Mouse (Mus musculus) lung, embryonic 14.5 days (tissue): Measurements from ENCODE around the gene Bad. TPM values are rescaled to one million over a fixed set of nuclear protein-coding genes. Genes with fewer than 3 reads are reported as not detected.

Experiments
- ATAC-seq: fragments of 200-750 bp; cut with Nextera tagmentation; 2 replicates; pipeline ENCODE4 v1.8.0; 2017; ENCODE audit warnings: mild to moderate bottlenecking, moderate TSS enrichment, moderate library complexity; ENCODE audit not compliant: insufficient read depth
- DNase-seq: peaks from one replicate; pipeline ENCODE4 v3.0.0-alpha.2; 2015
- H3K27ac ChIP-seq: fragments of 300-500 bp; sonication (generic); 2 replicates; pipeline ENCODE4 v1.5.1; 2014; ENCODE audit warnings: low read depth, mild to moderate bottlenecking, moderate library complexity
- H3K27me3 ChIP-seq: fragments of 300-500 bp; sonication (generic); 2 replicates; pipeline ENCODE4 v1.6.1; 2014; ENCODE audit warnings: low read length, control low read depth; ENCODE audit not compliant: insufficient read depth
- H3K36me3 ChIP-seq: fragments of 300-500 bp; sonication (generic); 2 replicates; pipeline ENCODE4 v1.6.1; 2014; ENCODE audit warnings: control low read depth; ENCODE audit not compliant: insufficient read depth
- H3K4me1 ChIP-seq: fragments of 300-500 bp; sonication (generic); 2 replicates; pipeline ENCODE4 v1.6.1; 2014; ENCODE audit warnings: antibody characterized with exemption, control low read depth; ENCODE audit not compliant: insufficient read depth
- H3K4me2 ChIP-seq: fragments of 300-500 bp; sonication (generic); 2 replicates; pipeline ENCODE4 v1.6.1; 2014; ENCODE audit warnings: mild to moderate bottlenecking
- H3K4me3 ChIP-seq: fragments of 300-500 bp; sonication (generic); 2 replicates; pipeline ENCODE4 v1.5.1; 2014; ENCODE audit warnings: low read depth, low read length
- H3K9ac ChIP-seq: fragments of 300-500 bp; sonication (generic); 2 replicates; pipeline ENCODE4 v1.6.1; 2014
- H3K9me3 ChIP-seq: fragments of 300-500 bp; sonication (generic); 2 replicates; pipeline ENCODE4 v1.6.1; 2016; ENCODE audit warnings: low read depth, low read length, control low read depth
- CTCF ChIP-seq: IDR thresholded peaks from 2 replicates; pipeline ENCODE4 v1.5.1; 2016; ENCODE audit warnings: antibody characterized with exemption, low read depth
- WGBS: fragments of 180-500 bp; shearing (Covaris S2); extraction: QIAGEN DNeasy Blood & Tissue Kit; methylation state at CpG from one replicate; pipeline ENCODE4 v1.1.7; 2014; 5-methylcytosine and 5-hydroxymethylcytosine counted together
- polyA plus RNA-seq: library from polyadenylated mRNA; unstranded; fragments of >200 nt; fragmentation: Nextera tagmentation; extraction: Ambion mirVana; gene quantifications from 2 replicates; pipeline ENCODE4 v1.2.1, GENCODE M21; 2014

Bad gene
- polyA plus RNA-seq, 1 experiment from 2014 or later = 61.0 TPM

DNA sequence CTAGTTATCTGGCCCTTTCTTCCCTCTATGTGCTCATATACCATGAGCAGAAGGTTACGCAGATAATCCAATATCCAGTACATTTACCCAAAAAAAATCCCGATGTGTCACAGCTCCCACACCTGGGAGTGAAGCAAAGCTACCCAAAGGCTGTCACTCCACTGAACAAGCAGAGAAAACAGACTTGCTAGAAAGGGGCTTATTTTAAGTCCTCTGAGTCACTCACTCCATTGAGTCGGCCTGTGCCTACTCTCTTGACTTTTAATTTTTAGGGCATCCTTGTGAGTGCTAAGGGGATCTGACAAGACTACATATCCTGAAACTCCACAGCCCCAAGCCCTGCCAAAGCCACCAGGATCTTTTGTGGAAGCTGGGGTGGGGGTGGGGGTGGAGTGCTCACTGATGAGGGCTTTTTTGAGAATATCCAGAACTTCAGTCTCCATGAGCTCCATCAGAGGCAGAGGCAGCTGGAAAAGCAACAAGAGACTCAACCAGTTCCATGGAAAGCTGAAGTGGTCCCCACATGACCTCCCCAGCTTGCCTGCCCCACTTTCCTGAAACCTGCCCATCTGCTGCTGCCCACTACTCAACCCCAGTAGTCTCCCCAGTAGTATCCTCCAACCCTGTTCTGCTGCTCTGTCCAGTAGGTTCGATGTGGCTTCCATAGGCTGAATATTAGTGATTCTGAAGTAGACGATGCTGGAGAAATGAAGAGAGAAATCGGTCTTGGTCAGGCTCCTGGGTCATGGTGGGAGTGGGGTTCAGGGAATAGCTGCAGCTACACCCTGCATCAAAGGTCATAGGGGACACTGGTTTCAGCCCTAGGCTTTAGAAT, 18.5 kb upstream of the Bad start:
- DNase-seq = no peak
- Histone ChIP-seq H3K9me3 (no peaks in the 10 kb centered on the region), H3K9ac (no peak overlapping the region), H3K27me3 (peaks cover 55% of the 10 kb centered on the region), H3K4me2 (no peak overlapping the region), H3K36me3 (0 out of 2 replicates have a peak, but pooled peaks cover 2% of the 10 kb centered on the region), H3K4me3 (no peak overlapping the region), H3K27ac (no peak overlapping the region), H3K4me1 (no peaks in the 10 kb centered on the region)
- TF ChIP-seq CTCF = no peak
- no peak for ATAC-seq
- WGBS = 57% methylated on average over 6 of the region's 6 CpGs

GRCm38 (mm10) chr19:6924461-6925306, 17.0 kb upstream of the Bad start:
- WGBS = 4% methylated on average over 39 of the region's 39 CpGs
- Histone ChIP-seq H3K36me3 (no peaks in the 10 kb centered on the region), H3K27me3 (peaks cover 63% of the 10 kb centered on the region), H3K9ac (no peak overlapping the region), H3K9me3 (no peaks in the 10 kb centered on the region), H3K4me3 (peak overlapping the region; percentile 18), H3K27ac (no peak overlapping the region), H3K4me1 (no peaks in the 10 kb centered on the region), H3K4me2 (peak overlapping the region; percentile 51)
- ATAC-seq = no peak
- DNase-seq = peak; percentile 93
- TF ChIP-seq CTCF = peak; percentile 82

GRCm38 (mm10) chr19:6925307-6925573, 16.4 kb upstream of the Bad start, which contains the start of gene Catsperz:
Gene Catsperz (minus strand): TSS chr19:6925380.
- Histone ChIP-seq H3K9ac (no peak within 1 kb of the TSS), H3K4me1 (no peaks in the 10 kb centered on the region), H3K36me3 (no peaks in the 10 kb centered on the region), H3K27ac (no peak within 1 kb of the TSS), H3K4me3 (peak within 1 kb of the TSS; percentile 18), H3K4me2 (peak within 1 kb of the TSS; percentile 51), H3K27me3 (peaks cover 66% of the 10 kb centered on the region), H3K9me3 (no peaks in the 10 kb centered on the region)
- 6% methylated on average over 9 of the region's 9 CpGs for WGBS
- ATAC-seq (no peak), DNase-seq (peak; percentile 33)
- no peak for TF ChIP-seq CTCF

GRCm38 (mm10) chr19:6925611-6926329, 15.9 kb upstream of the Bad start:
- Histone ChIP-seq H3K27ac (no peak overlapping the region), H3K9me3 (no peaks in the 10 kb centered on the region), H3K9ac (no peak overlapping the region), H3K27me3 (peaks cover 71% of the 10 kb centered on the region), H3K36me3 (no peaks in the 10 kb centered on the region), H3K4me1 (no peaks in the 10 kb centered on the region), H3K4me2 (peak overlapping the region; percentile 51), H3K4me3 (peak overlapping the region; percentile 11; the same call in 1 of the 2 replicates)
- DNase-seq (no peak), ATAC-seq (no peak)
- no peak for TF ChIP-seq CTCF
- WGBS = 12% methylated on average over 40 of the region's 40 CpGs

GRCm38 (mm10) chr19:6926559-6927255, 15.0 kb upstream of the Bad start:
- Histone ChIP-seq H3K9ac (no peak overlapping the region), H3K4me2 (peak overlapping the region; percentile 33), H3K27me3 (peaks cover 81% of the 10 kb centered on the region), H3K9me3 (no peaks in the 10 kb centered on the region), H3K36me3 (no peaks in the 10 kb centered on the region), H3K27ac (no peak overlapping the region), H3K4me3 (peak overlapping the region; percentile 19), H3K4me1 (no peaks in the 10 kb centered on the region)
- peak; percentile 42 for DNase-seq
- no peak for ATAC-seq
- TF ChIP-seq CTCF = no peak
- 13% methylated on average over 26 of the region's 26 CpGs for WGBS

GRCm38 (mm10) chr19:6928080-6928479, 13.6 kb upstream of the Bad start:
- H3K9ac ChIP-seq = no peak overlapping the region
- no peaks in the 10 kb centered on the region for H3K9me3 ChIP-seq
- 11% methylated on average over 9 of the region's 9 CpGs for WGBS
- H3K4me3 ChIP-seq = no peak overlapping the region
- no peaks in the 10 kb centered on the region for H3K4me1 ChIP-seq
- H3K27me3 ChIP-seq = peaks cover 88% of the 10 kb centered on the region
- H3K36me3 ChIP-seq = no peaks in the 10 kb centered on the region
- TF ChIP-seq CTCF = no peak
- no peak for DNase-seq
- H3K27ac ChIP-seq = no peak overlapping the region
- no peak for ATAC-seq
- no peak overlapping the region for H3K4me2 ChIP-seq
